Mouse (Mus musculus) ES-E14 (cell line): ENCODE data around the gene Tnpo1.

ENCODE experiments used
- CHD2 ChIP-seq: IDR thresholded peaks from 2 replicates; pipeline ENCODE4 v1.6.1; 2014; ENCODE audit warnings: mild to moderate bottlenecking, low read depth, low read length, inconsistent platforms
- HCFC1 ChIP-seq: IDR thresholded peaks from 2 replicates; pipeline ENCODE4 v1.6.1; 2012; ENCODE audit warnings: low read length, inconsistent platforms, borderline replicate concordance; ENCODE audit not compliant: insufficient read depth
- ZC3H11A ChIP-seq: IDR thresholded peaks from 2 replicates; pipeline ENCODE4 v1.6.1; 2012; ENCODE audit warnings: low read depth, mild to moderate bottlenecking, inconsistent platforms, low read length, borderline replicate concordance
- ZNF384 ChIP-seq: IDR thresholded peaks from 2 replicates; pipeline ENCODE4 v1.6.1; 2012; ENCODE audit warnings: low read depth, low read length, inconsistent platforms

GRCm38 (mm10) chr13:98942360-98942759 is 16.2 kb upstream of the Tnpo1 start:
- TF ChIP-seq ZNF384 (no peak), HCFC1 (no peak), CHD2 (no peak), ZC3H11A (no peak)
